Mouse (Mus musculus): ENCODE results near the gene 4930524B15Rik.

- TF ChIP-seq CTCF (IDR thresholded peaks at IDR 0.05; ENCODE audit: insufficient read depth, low read length) (no peak), POLR2A (IDR thresholded peaks at IDR 0.05; ENCODE audit: borderline replicate concordance, extremely low read depth, low read depth, low read length) (no peak)
Observed at GRCm38 (mm10) chr11:32018201-32018600, 52.8 kb downstream of the 4930524B15Rik start.

Data from lung, adult 2 months (tissue).